Mouse (Mus musculus) forebrain, embryonic 12.5 days (tissue): Measurements from ENCODE around the gene B3galt1. TPM values are rescaled to one million over a fixed set of nuclear protein-coding genes. Genes with fewer than 3 reads are reported as not detected.

Source experiments
- ATAC-seq: fragments of 200-750 bp; cut with Nextera tagmentation; 2 replicates; pipeline ENCODE4 v1.8.0; 2017; ENCODE audit warnings: moderate TSS enrichment; ENCODE audit not compliant: low FRiP score
- H3K27ac ChIP-seq: fragments of 300-500 bp; sonication (generic); 2 replicates; pipeline ENCODE4 v1.5.1; 2016; ENCODE audit warnings: mild to moderate bottlenecking
- H3K27me3 ChIP-seq: fragments of 300-500 bp; sonication (generic); 2 replicates; pipeline ENCODE4 v1.6.1; 2016; ENCODE audit warnings: mild to moderate bottlenecking
- H3K36me3 ChIP-seq: fragments of 300-500 bp; sonication (generic); replicated peaks from 2 replicates; pipeline ENCODE4 v1.6.1; 2016; ENCODE audit warnings: mild to moderate bottlenecking
- H3K4me1 ChIP-seq: fragments of 300-500 bp; sonication (generic); 2 replicates; pipeline ENCODE4 v1.6.1; 2016
- H3K4me2 ChIP-seq: fragments of 300-500 bp; sonication (generic); 2 replicates; pipeline ENCODE4 v1.6.1; 2016; ENCODE audit warnings: mild to moderate bottlenecking, moderate library complexity
- H3K4me3 ChIP-seq: fragments of 300-500 bp; sonication (generic); replicated peaks from 2 replicates; pipeline ENCODE4 v1.5.1; 2016; ENCODE audit warnings: mild to moderate bottlenecking
- H3K9ac ChIP-seq: fragments of 300-500 bp; sonication (generic); 2 replicates; pipeline ENCODE4 v1.6.1; 2016; ENCODE audit warnings: mild to moderate bottlenecking
- H3K9me3 ChIP-seq: fragments of 300-500 bp; sonication (generic); 2 replicates; pipeline ENCODE4 v1.6.1; 2016
- WGBS: fragments of 180-500 bp; shearing (Covaris S2); methylation state at CpG from one replicate; pipeline ENCODE4 v1.1.7; 2016; 5-methylcytosine and 5-hydroxymethylcytosine counted together
- polyA plus RNA-seq: library from polyadenylated mRNA; unstranded; fragments of >200 nt; fragmentation: Nextera tagmentation; extraction: Ambion mirVana; gene quantifications from 2 replicates; pipeline ENCODE4 v1.2.1, GENCODE M21; 2016

Gene B3galt1
- polyA plus RNA-seq, 1 experiment from 2014 or later, result 26.1 TPM

GRCm38 (mm10) chr2:68021541-68022152 lies 456.0 kb downstream of the B3galt1 start:
- H3K4me1 ChIP-seq, result no peaks in the 10 kb centered on the region

DNA sequence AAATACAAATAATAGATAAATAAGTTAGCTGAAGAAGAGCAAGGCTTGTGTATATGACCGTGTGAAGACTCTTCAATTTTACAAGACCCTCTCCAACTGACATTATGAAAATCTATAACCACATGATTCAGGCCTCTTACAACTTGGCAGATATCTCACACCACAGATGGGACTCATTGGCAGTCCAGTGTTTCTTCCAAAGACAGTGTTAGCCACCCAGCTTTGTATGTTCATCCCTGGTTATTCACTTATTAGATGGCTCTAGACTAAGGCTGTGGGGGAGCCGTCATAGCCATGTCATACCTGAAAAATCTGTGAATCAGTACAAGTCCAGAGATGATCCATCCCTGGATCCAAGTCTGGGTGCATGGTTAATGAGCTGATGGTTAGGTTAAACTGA lies 463.1 kb downstream of the B3galt1 start:
- no peak for ATAC-seq
- Histone ChIP-seq H3K9me3 (no peaks in the 10 kb centered on the region), H3K4me2 (no peak overlapping the region), H3K9ac (no peak overlapping the region), H3K27ac (no peak overlapping the region), H3K27me3 (no peaks in the 10 kb centered on the region), H3K4me3 (no peak overlapping the region), H3K36me3 (no peaks in the 10 kb centered on the region), H3K4me1 (no peaks in the 10 kb centered on the region)
- WGBS, result 93% methylated on average over 2 of the region's 2 CpGs

More at GRCm38 (mm10) chr2:68021541-68022152, 456.0 kb downstream of the B3galt1 start:
- Histone ChIP-seq H3K4me2 (no peak overlapping the region), H3K27me3 (no peaks in the 10 kb centered on the region), H3K9me3 (no peaks in the 10 kb centered on the region), H3K9ac (no peak overlapping the region), H3K36me3 (no peaks in the 10 kb centered on the region), H3K4me3 (no peak overlapping the region), H3K27ac (no peak overlapping the region)
- 90% methylated on average over 6 of the region's 6 CpGs for WGBS
- ATAC-seq, result no peak

DNA sequence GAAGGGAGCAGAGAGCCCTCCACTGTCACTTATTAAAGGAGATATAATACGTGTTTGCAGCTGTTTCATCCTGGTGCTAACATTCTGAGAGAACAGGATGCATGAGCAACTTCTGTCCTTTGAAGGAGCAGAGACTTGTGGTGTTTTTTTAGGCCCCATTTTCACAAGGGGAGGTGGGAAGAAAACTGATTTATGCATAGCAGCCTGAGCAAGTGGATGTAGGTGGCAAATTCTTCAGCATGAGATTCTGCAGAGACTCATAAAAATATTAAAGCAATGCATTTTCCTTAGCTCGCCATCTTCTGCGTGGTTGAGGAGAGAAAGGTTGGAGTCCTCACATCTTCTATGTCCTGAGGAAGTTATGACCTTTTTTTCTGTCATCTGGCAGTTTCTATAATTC lies 469.0 kb downstream of the B3galt1 start:
- WGBS, result 95% methylated on average over 3 of the region's 3 CpGs
- no peaks in the 10 kb centered on the region for H3K27me3 ChIP-seq
- no peaks in the 10 kb centered on the region for H3K36me3 ChIP-seq
- H3K4me2 ChIP-seq, result no peak overlapping the region
- no peak overlapping the region for H3K9ac ChIP-seq
- ATAC-seq, result no peak
- no peaks in the 10 kb centered on the region for H3K4me1 ChIP-seq
- H3K27ac ChIP-seq, result no peak overlapping the region
- H3K4me3 ChIP-seq, result no peak overlapping the region
- H3K9me3 ChIP-seq, result no peaks in the 10 kb centered on the region

- no peak overlapping the region for H3K4me3 ChIP-seq
- H3K27ac ChIP-seq, result no peak overlapping the region
- no peak for ATAC-seq
- H3K27me3 ChIP-seq, result no peaks in the 10 kb centered on the region
- no peaks in the 10 kb centered on the region for H3K36me3 ChIP-seq
- H3K4me1 ChIP-seq, result no peaks in the 10 kb centered on the region
- no peak overlapping the region for H3K9ac ChIP-seq
- no peak overlapping the region for H3K4me2 ChIP-seq
- H3K9me3 ChIP-seq, result no peaks in the 10 kb centered on the region
- 87% methylated on average over 5 of the region's 5 CpGs for WGBS
Measured at GRCm38 (mm10) chr2:68040752-68041151, 475.1 kb downstream of the B3galt1 start.

GRCm38 (mm10) chr2:68052481-68052880 lies 486.8 kb downstream of the B3galt1 start:
- H3K36me3 ChIP-seq, result no peaks in the 10 kb centered on the region
- no peaks in the 10 kb centered on the region for H3K27me3 ChIP-seq
- H3K9me3 ChIP-seq, result no peaks in the 10 kb centered on the region
- no peak for ATAC-seq
- no peak overlapping the region for H3K9ac ChIP-seq
- no peaks in the 10 kb centered on the region for H3K4me1 ChIP-seq
- 89% methylated on average over 6 of the region's 6 CpGs for WGBS
- H3K4me2 ChIP-seq, result no peak overlapping the region
- no peak overlapping the region for H3K4me3 ChIP-seq
- H3K27ac ChIP-seq, result no peak overlapping the region

DNA sequence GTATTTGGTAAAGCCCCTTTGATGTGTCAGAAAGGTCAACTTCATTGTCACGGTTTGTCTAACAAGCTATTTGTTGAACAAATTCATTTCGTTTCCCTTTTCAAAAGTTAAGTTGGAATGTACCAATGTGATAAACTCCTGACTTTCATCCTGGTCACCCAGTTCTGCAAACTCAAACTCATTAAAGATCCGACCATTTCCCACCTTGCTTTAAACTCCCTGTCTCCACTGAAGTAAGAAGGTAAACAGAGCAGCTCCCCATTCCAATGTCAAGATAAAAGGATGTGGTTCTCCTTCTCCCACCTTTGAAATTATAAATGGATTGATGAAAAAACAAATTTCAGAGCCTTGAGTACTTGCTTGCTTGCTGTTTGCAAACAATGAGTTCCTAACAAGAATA lies 487.6 kb downstream of the B3galt1 start:
- no peak overlapping the region for H3K27ac ChIP-seq
- H3K9ac ChIP-seq, result no peak overlapping the region
- H3K4me3 ChIP-seq, result no peak overlapping the region
- no peaks in the 10 kb centered on the region for H3K36me3 ChIP-seq
- WGBS, result 72% methylated on average over 3 of the region's 3 CpGs
- H3K4me2 ChIP-seq, result no peak overlapping the region
- no peaks in the 10 kb centered on the region for H3K9me3 ChIP-seq
- H3K27me3 ChIP-seq, result no peaks in the 10 kb centered on the region
- H3K4me1 ChIP-seq, result no peaks in the 10 kb centered on the region
- ATAC-seq, result no peak

DNA sequence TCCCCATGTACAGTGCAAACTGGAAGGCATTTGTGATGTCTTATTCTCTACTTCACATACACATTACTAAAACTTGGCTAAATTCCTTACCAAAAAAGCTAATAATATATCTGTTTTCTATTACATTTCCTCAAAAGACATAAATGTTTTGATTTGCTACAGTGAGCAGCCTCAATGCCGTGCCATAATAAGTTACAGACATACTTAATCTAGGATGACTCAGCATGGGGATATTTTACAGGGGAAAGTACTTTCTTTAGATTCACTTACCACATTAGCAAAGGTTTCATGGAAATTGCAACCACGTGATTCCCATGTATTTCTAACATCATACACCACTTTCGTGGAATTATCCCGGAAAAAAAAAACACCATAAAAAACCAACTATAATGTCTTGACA lies 495.7 kb downstream of the B3galt1 start:
- Histone ChIP-seq H3K4me1 (no peaks in the 10 kb centered on the region), H3K9ac (no peak overlapping the region), H3K9me3 (no peaks in the 10 kb centered on the region), H3K27me3 (no peaks in the 10 kb centered on the region), H3K36me3 (no peaks in the 10 kb centered on the region), H3K27ac (no peak overlapping the region), H3K4me2 (no peak overlapping the region), H3K4me3 (no peak overlapping the region)
- ATAC-seq, result no peak
- WGBS, result 88% methylated on average over 4 of the region's 4 CpGs

DNA sequence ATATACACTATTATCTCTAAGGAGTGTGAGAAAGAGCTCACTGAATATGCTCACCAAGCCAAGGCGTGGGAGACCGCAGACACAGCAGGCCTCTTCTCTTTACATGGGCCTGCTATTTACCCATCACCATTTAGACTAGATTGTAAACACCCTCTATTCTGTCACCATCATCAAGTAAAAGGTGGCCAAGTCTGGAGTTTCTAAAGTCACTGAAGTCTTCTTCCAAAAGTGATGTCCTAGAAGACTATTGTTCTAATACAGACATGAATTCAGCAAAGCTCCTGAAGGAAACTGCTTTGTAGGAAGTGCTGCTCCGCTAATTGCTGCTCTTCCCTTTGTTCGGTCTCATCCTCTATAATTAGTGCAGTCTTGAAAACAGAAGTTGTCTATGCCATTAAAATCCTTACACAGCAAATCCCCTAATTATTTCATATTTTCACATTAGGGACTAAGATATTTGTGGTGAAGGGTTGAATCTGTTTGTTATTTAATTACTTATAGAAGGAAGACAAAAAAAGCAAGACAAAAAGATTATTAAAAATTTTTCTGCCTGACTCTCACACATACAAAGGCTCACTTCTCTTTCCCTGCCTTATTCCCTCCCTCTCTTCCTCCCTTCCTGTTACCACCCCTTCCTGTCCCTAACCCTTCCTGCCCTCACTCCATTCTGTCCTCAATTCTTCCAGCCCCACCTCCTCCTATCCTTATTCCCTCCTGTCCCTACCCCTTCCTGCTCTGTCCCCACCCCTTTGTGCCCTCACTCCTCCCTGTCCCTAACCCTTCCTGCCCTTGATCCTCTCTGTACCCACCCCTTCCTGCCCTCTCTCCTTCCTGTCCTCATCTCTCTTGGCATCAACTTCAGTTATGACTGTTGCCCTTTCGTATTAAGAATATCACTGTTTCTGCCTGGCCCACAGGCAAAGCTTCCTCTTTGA lies 514.0 kb downstream of the B3galt1 start:
- WGBS, result 72% methylated on average over 5 of the region's 5 CpGs

GRCm38 (mm10) chr2:68080872-68081280 lies 515.2 kb downstream of the B3galt1 start:
- Histone ChIP-seq H3K36me3 (no peaks in the 10 kb centered on the region), H3K4me2 (no peak overlapping the region), H3K27ac (no peak overlapping the region), H3K27me3 (no peaks in the 10 kb centered on the region), H3K4me3 (no peak overlapping the region), H3K9ac (no peak overlapping the region), H3K4me1 (peaks cover 6% of the 10 kb centered on the region), H3K9me3 (no peaks in the 10 kb centered on the region)
- ATAC-seq, result no peak

More for the DNA sequence above, 514.0 kb downstream of the B3galt1 start:
- ATAC-seq, result no peak; the same call in 1 of the 2 replicates
- H3K9me3 ChIP-seq, result no peaks in the 10 kb centered on the region
- no peak overlapping the region for H3K27ac ChIP-seq
- H3K27me3 ChIP-seq, result no peaks in the 10 kb centered on the region
- H3K4me3 ChIP-seq, result no peak overlapping the region
- no peak overlapping the region for H3K9ac ChIP-seq
- H3K4me1 ChIP-seq, result peaks cover 6% of the 10 kb centered on the region
- no peak overlapping the region for H3K4me2 ChIP-seq
- no peaks in the 10 kb centered on the region for H3K36me3 ChIP-seq

DNA sequence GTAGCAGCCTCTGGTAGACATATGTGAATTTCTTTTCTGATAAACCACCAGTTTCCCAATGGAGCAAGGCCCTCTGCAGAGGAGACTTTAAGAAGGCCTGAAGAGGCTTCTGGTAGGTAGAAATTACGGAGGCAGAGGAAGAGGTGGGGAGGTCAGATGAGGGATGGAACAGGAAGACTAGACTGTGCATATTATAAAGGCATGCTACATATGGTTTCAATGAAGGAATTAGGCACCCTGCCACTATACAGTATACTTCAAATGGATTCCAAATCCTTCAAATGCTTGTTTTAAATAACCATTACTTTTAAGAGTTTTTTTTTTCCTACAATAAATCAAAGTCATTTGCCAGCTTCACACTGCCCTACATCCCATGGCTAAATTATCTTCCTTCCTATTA lies 518.8 kb downstream of the B3galt1 start:
- Histone ChIP-seq H3K4me3 (no peak overlapping the region), H3K9me3 (no peaks in the 10 kb centered on the region), H3K27me3 (no peaks in the 10 kb centered on the region), H3K4me1 (peaks cover 6% of the 10 kb centered on the region), H3K36me3 (no peaks in the 10 kb centered on the region), H3K4me2 (no peak overlapping the region), H3K27ac (no peak overlapping the region), H3K9ac (no peak overlapping the region)
- WGBS, result 89% methylated on average over 1 of the region's 1 CpGs
- ATAC-seq, result no peak

GRCm38 (mm10) chr2:68086101-68086500 lies 520.4 kb downstream of the B3galt1 start:
- Histone ChIP-seq H3K9ac (no peak overlapping the region), H3K4me3 (no peak overlapping the region), H3K36me3 (no peaks in the 10 kb centered on the region), H3K27ac (no peak overlapping the region), H3K9me3 (no peaks in the 10 kb centered on the region), H3K4me2 (no peak overlapping the region), H3K4me1 (peaks cover under 1% of the 10 kb centered on the region; the same call in 1 of the 2 replicates), H3K27me3 (no peaks in the 10 kb centered on the region)
- no peak for ATAC-seq
- WGBS, result 77% methylated on average over 4 of the region's 4 CpGs

- ATAC-seq, result no peak
- H3K36me3 ChIP-seq, result no peaks in the 10 kb centered on the region
- no peaks in the 10 kb centered on the region for H3K27me3 ChIP-seq
- no peaks in the 10 kb centered on the region for H3K4me1 ChIP-seq
- H3K4me2 ChIP-seq, result no peak overlapping the region
- WGBS, result 78% methylated on average over 2 of the region's 2 CpGs
- H3K9me3 ChIP-seq, result no peaks in the 10 kb centered on the region
- H3K9ac ChIP-seq, result no peak overlapping the region
- H3K27ac ChIP-seq, result no peak overlapping the region
- no peak overlapping the region for H3K4me3 ChIP-seq
Measured at GRCm38 (mm10) chr2:68091559-68091958, 525.9 kb downstream of the B3galt1 start.

- 0 out of 2 replicates have a peak, but pooled peaks have one; percentile 20 for ATAC-seq
- 32% methylated on average over 4 of the region's 4 CpGs for WGBS
- no peak overlapping the region for H3K4me3 ChIP-seq
- H3K4me1 ChIP-seq, result no peaks in the 10 kb centered on the region
- H3K4me2 ChIP-seq, result no peak overlapping the region
- H3K36me3 ChIP-seq, result no peaks in the 10 kb centered on the region
- H3K9ac ChIP-seq, result no peak overlapping the region
- no peaks in the 10 kb centered on the region for H3K9me3 ChIP-seq
- no peak overlapping the region for H3K27ac ChIP-seq
- H3K27me3 ChIP-seq, result no peaks in the 10 kb centered on the region
Measured at GRCm38 (mm10) chr2:68104641-68105040, 539.0 kb downstream of the B3galt1 start.
